Mouse (Mus musculus) midbrain, embryonic 10.5 days (tissue): Measurements from ENCODE around the gene Ptprm. TPM values are rescaled to one million over a fixed set of nuclear protein-coding genes. Genes with fewer than 3 reads are reported as not detected.
"Not testable (repeated sequence)": the region's sequence is repeated elsewhere in the genome, so short reads cannot be mapped to it uniquely, and the experiment has no call there.

Source experiments
- DNase-seq: peaks from one replicate; pipeline ENCODE4 v3.0.0-alpha.2; 2017; ENCODE audit warnings: low spot score
- H3K27ac ChIP-seq: fragments of 300-500 bp; sonication (generic); replicated peaks from 2 replicates; pipeline ENCODE4 v1.5.1; 2016; ENCODE audit warnings: mild to moderate bottlenecking
- H3K27me3 ChIP-seq: fragments of 300-500 bp; sonication (generic); 2 replicates; pipeline ENCODE4 v1.6.1; 2016; ENCODE audit warnings: low read depth, mild to moderate bottlenecking; ENCODE audit not compliant: poor library complexity, severe bottlenecking
- H3K36me3 ChIP-seq: fragments of 300-500 bp; sonication (generic); 2 replicates; pipeline ENCODE4 v1.6.1; 2016; ENCODE audit warnings: mild to moderate bottlenecking, moderate library complexity
- H3K4me1 ChIP-seq: fragments of 300-500 bp; sonication (generic); 2 replicates; pipeline ENCODE4 v1.6.1; 2016
- H3K4me3 ChIP-seq: fragments of 300-500 bp; sonication (generic); 2 replicates; pipeline ENCODE4 v1.5.1; 2016; ENCODE audit warnings: mild to moderate bottlenecking, moderate library complexity
- H3K9me3 ChIP-seq: fragments of 300-500 bp; sonication (generic); replicated peaks from 2 replicates; pipeline ENCODE4 v1.6.1; 2016; ENCODE audit warnings: mild to moderate bottlenecking
- WGBS: fragments of 180-500 bp; shearing (Covaris S2); methylation state at CpG from one replicate; pipeline ENCODE4 v1.1.7; 2016; 5-methylcytosine and 5-hydroxymethylcytosine counted together
- polyA plus RNA-seq: library from polyadenylated mRNA; unstranded; fragments of >200 nt; fragmentation: Nextera tagmentation; extraction: Ambion mirVana; gene quantifications from 2 replicates; pipeline ENCODE4 v1.2.1, GENCODE M21; 2016

Ptprm gene
- polyA plus RNA-seq, 1 experiment from 2014 or later: 6.4 TPM

DNA sequence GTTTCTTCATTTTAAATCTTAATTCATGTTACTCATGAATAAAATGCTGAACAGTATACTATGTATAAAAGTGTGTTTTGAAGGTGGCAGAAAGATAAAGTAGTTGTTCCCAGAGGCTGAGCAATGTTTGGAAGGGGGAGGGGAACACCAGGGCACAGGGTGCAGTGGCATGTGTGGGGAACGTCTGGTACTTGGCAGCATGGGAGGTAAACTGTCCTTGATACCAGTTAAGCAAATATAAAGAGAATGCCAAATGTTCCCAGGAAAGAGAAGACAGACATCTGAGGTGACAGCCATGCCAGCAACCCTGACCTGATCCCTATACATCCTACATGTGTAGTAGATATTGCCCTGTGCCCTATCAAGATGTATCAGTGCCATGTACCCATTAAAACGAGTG is 472.0 kb downstream of the Ptprm start:
- Histone ChIP-seq H3K27ac (no peak overlapping the region), H3K9me3 (no peaks in the 10 kb centered on the region), H3K4me1 (peaks cover 5% of the 10 kb centered on the region; the same call in 1 of the 2 replicates), H3K27me3 (no peaks in the 10 kb centered on the region), H3K4me3 (no peak overlapping the region), H3K36me3 (no peaks in the 10 kb centered on the region)
- DNase-seq: no peak
- 78% methylated on average over 2 of the region's 2 CpGs for WGBS

DNA sequence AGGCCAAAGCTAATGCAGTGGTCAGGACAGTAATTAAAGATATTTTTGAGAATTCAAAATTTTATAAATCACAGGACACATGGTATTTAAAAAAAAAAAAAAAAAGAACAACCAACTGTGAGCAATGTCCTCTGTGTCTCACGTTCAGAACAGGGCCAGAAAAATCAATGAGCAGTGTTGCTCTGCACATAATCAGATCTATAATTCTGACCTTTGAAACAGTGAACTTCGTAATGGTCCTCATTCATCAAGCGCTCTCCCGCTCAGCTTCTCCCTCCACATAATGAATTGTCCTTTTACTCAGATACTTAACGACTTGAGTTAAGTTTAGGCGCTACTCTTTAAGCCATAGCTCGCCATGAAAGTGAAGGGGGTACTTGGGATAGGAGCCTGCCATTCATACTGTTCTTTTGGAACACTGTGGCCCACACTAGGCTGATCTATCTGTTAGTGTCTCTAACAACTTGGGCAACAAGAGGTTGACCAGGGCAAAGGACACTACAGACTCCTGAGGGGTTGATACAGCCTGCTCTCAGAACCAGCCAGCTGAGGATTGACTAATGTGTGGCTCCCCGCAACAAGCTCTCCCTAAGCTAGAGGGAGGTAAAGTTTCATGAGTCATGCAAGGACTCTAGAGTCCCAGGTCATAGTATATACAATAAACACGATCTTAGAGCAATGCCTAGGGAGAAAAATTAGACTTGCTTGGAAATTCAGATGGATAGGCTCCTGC is 473.1 kb downstream of the Ptprm start:
- 87% methylated on average over 9 of the region's 9 CpGs for WGBS
- H3K27ac ChIP-seq: no peak overlapping the region
- no peaks in the 10 kb centered on the region for H3K9me3 ChIP-seq

DNA sequence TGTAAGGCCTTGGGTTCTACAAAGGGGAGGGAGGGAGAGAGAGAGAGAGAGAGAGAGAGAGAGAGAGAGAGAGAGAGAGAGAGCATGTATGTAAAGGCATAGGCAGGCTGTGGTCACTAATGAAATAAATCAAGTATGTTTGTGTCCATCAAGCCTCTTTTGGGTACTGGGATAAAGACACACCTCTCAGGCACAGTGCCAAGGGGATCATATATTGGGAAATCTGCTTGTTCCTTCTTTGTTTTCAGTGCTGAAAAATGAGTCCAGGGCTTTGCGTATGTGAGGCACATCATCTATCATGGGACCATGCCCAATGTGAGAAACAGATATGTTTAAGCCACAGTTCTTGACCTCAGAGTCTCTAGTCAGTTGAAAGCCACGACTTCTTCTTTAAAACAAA is 475.1 kb downstream of the Ptprm start:
- Histone ChIP-seq H3K27ac (no peak overlapping the region), H3K36me3 (no peaks in the 10 kb centered on the region), H3K4me1 (peaks cover 5% of the 10 kb centered on the region; the same call in 1 of the 2 replicates), H3K9me3 (no peaks in the 10 kb centered on the region), H3K27me3 (no peaks in the 10 kb centered on the region), H3K4me3 (no peak overlapping the region)
- 86% methylated on average over 2 of the region's 2 CpGs for WGBS
- DNase-seq: no peak

More for the DNA sequence above, 473.1 kb downstream of the Ptprm start:
- H3K36me3 ChIP-seq: no peaks in the 10 kb centered on the region
- H3K4me1 ChIP-seq: peaks cover 5% of the 10 kb centered on the region; the same call in 1 of the 2 replicates
- H3K27me3 ChIP-seq: no peaks in the 10 kb centered on the region
- DNase-seq: no peak
- H3K4me3 ChIP-seq: no peak overlapping the region

DNA sequence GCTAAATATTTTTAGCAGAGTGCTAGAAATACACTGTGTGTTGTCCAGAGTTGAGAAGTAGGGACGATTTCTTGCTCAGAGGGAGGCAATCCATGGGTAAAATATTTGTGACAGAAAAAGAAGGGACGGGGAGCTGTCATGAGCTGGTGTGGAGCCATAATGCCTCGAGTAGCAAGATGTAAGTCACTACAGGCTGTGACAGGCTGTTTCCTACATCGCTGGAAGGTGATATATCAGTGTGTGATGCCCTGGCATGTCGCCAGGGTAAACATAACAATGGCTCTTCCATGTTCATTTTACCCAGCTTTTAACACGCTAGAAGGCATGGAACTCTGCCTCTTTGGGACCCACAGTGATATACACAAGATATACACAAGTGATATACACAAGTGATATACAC is 476.7 kb downstream of the Ptprm start:
- Histone ChIP-seq H3K4me1 (peaks cover 14% of the 10 kb centered on the region), H3K36me3 (no peaks in the 10 kb centered on the region), H3K27ac (no peak overlapping the region), H3K4me3 (no peak overlapping the region), H3K9me3 (no peaks in the 10 kb centered on the region), H3K27me3 (no peaks in the 10 kb centered on the region)
- WGBS: 89% methylated on average over 6 of the region's 6 CpGs
- no peak for DNase-seq

DNA sequence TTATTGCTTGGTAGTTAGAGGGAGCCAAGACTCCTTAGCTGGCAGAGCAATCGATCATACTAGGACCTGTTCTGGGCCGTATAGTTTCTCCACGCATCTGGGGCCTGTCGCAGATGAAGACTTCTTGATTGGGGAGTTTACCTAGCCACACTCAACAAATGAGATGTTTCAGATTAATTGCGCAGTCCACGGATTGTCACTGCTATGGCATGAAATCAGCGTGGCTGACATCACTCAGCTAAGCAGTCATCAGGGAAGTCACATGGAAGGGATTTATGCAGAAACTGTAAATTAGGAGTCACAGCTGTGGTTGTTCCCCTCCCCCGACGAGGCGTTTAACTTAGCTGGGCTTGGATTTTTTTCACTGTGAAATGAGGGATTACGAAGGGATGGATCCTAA is 479.4 kb downstream of the Ptprm start:
- no peak for DNase-seq
- H3K27ac ChIP-seq: no peak overlapping the region

DNA sequence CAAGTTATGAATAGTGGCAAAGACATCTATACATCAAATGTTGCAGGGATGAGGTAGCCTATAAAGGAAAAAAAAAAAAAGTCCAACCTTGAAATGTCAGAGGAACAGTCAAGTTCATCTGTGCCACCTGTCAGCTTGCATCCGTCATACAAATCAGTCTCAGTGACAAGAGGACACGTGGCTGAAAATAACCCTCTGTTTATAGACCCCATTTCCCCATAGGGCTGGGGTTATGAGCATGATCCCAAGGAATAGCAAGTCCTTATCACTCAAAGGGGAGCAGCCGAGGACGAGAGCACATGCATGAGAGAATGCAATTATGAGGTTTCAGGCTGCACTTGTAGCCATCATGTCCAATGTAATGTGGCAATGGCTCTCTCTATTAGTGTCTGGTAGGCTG is 482.9 kb downstream of the Ptprm start:
- WGBS: 85% methylated on average over 4 of the region's 4 CpGs
- no peak overlapping the region for H3K4me3 ChIP-seq
- no peaks in the 10 kb centered on the region for H3K9me3 ChIP-seq
- H3K4me1 ChIP-seq: peaks cover 10% of the 10 kb centered on the region
- H3K27ac ChIP-seq: no peak overlapping the region
- DNase-seq: no peak
- H3K36me3 ChIP-seq: no peaks in the 10 kb centered on the region
- no peaks in the 10 kb centered on the region for H3K27me3 ChIP-seq

More for the DNA sequence above, 479.4 kb downstream of the Ptprm start:
- H3K27me3 ChIP-seq: no peaks in the 10 kb centered on the region
- no peak overlapping the region for H3K4me3 ChIP-seq
- peaks cover 15% of the 10 kb centered on the region for H3K4me1 ChIP-seq
- no peaks in the 10 kb centered on the region for H3K36me3 ChIP-seq
- 91% methylated on average over 11 of the region's 11 CpGs for WGBS
- no peaks in the 10 kb centered on the region for H3K9me3 ChIP-seq

DNA sequence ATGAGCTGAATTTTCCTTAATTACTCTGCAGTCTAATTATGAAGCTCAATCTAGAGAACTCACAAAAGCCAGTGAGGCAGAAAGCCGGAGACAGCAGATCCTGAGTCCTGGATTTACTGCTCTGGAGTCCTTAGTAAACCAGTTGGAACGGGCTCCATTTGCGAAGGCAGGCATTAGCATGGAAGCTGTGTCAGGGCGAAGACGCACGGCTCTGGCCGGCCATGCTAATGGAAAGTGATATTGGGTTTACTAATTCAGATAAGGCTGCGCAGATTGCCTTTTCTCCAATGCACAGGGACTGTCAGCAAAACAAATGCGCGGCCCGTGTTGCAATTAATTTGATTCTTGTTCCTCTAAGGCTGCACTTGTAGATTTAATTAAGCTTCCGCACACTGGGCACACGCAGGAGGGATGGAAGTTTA is 484.7 kb downstream of the Ptprm start:
- DNase-seq: no peak
- Histone ChIP-seq H3K9me3 (no peaks in the 10 kb centered on the region), H3K36me3 (no peaks in the 10 kb centered on the region), H3K4me1 (peaks cover 10% of the 10 kb centered on the region), H3K27ac (no peak overlapping the region), H3K27me3 (no peaks in the 10 kb centered on the region), H3K4me3 (no peak overlapping the region)
- 90% methylated on average over 13 of the region's 13 CpGs for WGBS

DNA sequence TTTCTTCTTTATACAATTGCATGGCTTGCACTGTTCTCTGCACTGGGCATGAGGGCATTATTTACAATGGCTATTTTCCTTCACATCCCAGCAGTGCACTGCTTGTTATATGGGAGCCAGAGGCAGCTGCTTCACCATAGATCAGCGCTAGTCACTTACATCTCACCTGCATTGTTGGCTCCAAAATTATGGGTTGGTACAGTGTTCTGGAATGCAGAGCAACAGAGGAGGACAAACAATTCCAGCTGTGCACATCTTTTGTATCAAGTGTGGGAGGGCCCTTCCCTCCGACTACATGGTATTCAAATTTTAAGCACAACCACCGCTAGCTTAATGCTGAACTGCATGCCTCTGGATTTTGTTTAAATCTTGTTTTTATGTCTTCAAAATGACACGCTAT is 489.8 kb downstream of the Ptprm start:
- peaks cover 3% of the 10 kb centered on the region; the same call in 1 of the 2 replicates for H3K4me1 ChIP-seq
- no peak overlapping the region for H3K4me3 ChIP-seq
- DNase-seq: no peak
- no peaks in the 10 kb centered on the region for H3K9me3 ChIP-seq
- no peaks in the 10 kb centered on the region for H3K27me3 ChIP-seq
- H3K27ac ChIP-seq: no peak overlapping the region
- WGBS: 77% methylated on average over 4 of the region's 4 CpGs
- H3K36me3 ChIP-seq: no peaks in the 10 kb centered on the region

DNA sequence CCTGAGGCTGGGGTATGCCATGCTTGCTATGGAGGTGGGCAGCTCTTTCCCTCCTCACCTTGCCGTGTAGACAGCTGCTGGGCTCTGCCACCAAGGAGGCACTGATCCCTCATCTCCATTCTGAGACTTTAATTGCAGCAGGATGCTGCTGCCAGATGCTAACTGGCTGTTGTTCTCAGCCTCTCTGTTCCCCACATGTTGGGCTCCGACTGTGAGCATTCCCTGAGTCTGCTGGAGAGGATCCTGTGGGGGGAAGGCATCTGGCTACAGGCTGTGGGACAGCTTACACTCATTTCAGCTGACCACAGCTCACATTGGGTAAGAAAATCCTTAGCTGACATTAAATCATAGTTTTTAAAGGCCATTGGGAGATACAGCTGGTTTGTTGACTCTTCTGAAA is 492.7 kb downstream of the Ptprm start:
- no peak for DNase-seq
- Histone ChIP-seq H3K4me1 (peaks cover 6% of the 10 kb centered on the region; the same call in 1 of the 2 replicates), H3K4me3 (no peak overlapping the region), H3K36me3 (no peaks in the 10 kb centered on the region), H3K27me3 (no peaks in the 10 kb centered on the region), H3K27ac (no peak overlapping the region), H3K9me3 (no peaks in the 10 kb centered on the region)
- WGBS: 32% methylated on average over 2 of the region's 2 CpGs

DNA sequence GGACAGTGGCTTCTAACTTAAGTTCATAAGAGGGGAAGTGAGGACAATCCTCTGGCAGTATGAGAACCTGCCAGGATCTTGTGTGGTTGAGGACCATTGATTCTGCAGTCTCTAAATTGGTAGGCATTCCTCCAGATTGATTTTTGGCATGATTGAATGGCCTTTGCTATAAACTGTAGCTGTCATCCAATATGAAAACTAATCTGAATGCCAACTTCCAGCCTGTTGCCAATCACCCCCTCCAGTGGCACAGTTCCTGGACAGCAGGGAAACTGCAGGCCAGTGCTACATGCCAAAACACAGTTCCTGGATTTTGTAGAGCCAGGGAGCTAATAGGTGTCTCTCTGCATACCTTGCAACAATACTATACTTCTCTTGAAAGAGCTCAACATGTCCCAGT is 495.5 kb downstream of the Ptprm start:
- no peak for DNase-seq
- H3K27me3 ChIP-seq: no peaks in the 10 kb centered on the region

DNA sequence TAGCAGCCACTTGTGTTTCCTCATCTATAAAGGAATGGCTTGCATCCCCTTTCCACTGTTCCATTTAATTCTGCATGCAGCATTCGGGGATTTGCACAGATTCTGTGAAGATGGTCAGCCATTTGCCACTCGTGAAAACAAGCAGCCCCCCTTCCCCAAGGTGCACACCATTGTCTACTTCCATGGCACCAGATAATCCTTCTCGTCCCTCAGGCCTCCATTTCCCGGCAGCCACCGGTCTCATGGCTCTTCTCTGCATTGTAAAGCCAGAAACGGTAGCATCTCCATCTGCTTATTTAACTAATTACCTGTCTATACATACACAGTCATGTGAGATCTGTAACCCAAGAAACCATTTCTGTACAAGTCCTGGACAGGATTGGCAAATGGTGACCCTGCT is 501.8 kb downstream of the Ptprm start:
- WGBS: 86% methylated on average over 6 of the region's 6 CpGs
- no peaks in the 10 kb centered on the region for H3K36me3 ChIP-seq
- no peaks in the 10 kb centered on the region for H3K9me3 ChIP-seq
- H3K4me1 ChIP-seq: 0 out of 2 replicates have a peak, but pooled peaks cover 3% of the 10 kb centered on the region
- H3K27me3 ChIP-seq: no peaks in the 10 kb centered on the region
- no peak overlapping the region for H3K4me3 ChIP-seq
- no peak overlapping the region for H3K27ac ChIP-seq
- DNase-seq: no peak

More for the DNA sequence above, 495.5 kb downstream of the Ptprm start:
- H3K4me1 ChIP-seq: peaks cover 4% of the 10 kb centered on the region; the same call in 1 of the 2 replicates
- no peak overlapping the region for H3K27ac ChIP-seq
- H3K36me3 ChIP-seq: no peaks in the 10 kb centered on the region
- H3K4me3 ChIP-seq: no peak overlapping the region
- H3K9me3 ChIP-seq: no peaks in the 10 kb centered on the region

DNA sequence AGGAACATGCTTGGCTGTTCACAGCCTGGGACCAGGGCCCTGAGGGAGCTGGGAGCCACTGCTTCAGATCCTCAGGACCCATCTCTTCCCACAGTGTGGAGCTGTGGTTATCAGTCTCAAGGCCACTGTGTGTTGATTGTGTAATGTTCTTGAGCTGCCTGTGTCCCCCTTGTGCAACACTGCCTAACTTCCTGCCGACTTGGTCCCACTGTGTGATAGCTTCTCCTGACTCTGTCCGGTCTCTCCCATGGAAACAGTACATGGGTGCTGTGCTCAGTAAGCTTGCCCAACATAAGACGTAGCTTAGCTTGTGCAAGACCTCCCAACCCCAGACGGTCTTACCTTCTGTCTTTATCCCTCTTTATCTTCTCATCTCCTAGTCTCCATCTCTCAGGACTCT is 507.2 kb downstream of the Ptprm start:
- H3K36me3 ChIP-seq, DNase-seq, H3K4me3 ChIP-seq, H3K4me1 ChIP-seq, H3K27ac ChIP-seq, H3K9me3 ChIP-seq, H3K27me3 ChIP-seq: not testable (repeated sequence)
- 91% methylated on average over 4 of the region's 4 CpGs for WGBS

DNA sequence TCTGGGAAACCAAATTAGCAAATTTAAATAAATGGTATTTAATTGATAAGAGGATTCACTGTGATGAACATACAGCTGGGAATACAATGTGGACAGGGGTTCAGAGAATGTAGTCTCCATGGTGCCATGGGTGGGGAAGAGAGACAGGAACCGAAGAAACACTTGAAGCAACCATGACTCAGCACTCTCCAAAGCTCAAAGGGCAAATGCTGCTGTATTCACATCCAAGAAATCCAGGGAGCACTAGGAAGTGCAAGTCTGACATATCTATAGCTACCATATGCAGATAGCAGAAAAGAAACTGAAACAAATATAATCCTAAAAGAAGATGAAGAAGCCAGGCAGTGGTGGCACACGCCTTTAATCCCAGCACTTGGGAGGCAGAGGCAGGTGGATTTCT is 531.9 kb downstream of the Ptprm start:
- H3K9me3 ChIP-seq: no peaks in the 10 kb centered on the region
- WGBS: 89% methylated on average over 2 of the region's 2 CpGs
- no peaks in the 10 kb centered on the region for H3K36me3 ChIP-seq
- H3K27ac ChIP-seq: no peak overlapping the region
- H3K27me3 ChIP-seq: peaks cover 23% of the 10 kb centered on the region
- no peaks in the 10 kb centered on the region for H3K4me1 ChIP-seq
- H3K4me3 ChIP-seq: no peak overlapping the region
- no peak for DNase-seq
